Mouse (Mus musculus): ENCODE results near the gene Ankrd39.
A peak's percentile ranks its signal among the peaks of the same experiment; 100 is the strongest.

Gene Ankrd39

DNA sequence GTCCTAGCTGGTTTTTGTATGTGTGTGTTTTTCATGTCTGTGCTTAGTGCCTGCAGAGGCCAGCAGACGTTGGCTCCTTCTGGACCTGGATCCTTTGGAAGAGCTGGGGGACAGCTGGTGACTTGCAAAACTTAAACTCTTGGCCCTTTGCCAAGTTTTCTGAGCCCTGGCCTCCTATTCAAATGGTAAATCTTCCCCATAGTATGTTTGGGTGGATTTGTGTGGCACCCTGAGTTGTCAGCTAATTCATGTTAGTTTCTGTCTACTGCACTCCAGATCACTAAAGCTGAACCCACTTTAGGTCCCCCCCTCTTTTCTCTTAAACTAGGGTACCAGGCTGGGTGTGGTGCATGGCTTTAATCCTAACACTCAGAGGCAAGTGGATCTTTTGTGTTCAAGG lies 18.9 kb downstream of the Ankrd39 start:
- peak; percentile 88 for DNase-seq

DNA sequence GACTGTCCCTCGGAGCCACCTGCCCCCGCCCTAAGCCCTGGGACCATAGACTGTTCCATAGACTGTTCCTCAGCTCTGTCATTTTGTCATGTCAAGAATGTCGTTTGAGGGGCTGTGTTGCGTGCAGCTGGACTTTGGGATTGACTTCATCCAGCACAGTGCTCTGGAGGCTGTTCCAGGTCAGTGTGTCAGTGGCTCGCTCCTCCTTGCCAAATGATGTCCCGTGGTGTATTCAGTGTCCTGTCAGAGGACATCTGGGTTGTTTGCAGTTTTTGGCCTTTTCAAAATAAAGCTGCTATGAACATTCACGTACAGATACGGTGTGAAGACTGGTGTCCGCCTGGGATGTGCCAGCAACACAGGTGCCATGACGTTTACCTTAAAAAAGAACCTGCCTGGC lies 20.3 kb downstream of the Ankrd39 start:
- no peak for DNase-seq

DNA sequence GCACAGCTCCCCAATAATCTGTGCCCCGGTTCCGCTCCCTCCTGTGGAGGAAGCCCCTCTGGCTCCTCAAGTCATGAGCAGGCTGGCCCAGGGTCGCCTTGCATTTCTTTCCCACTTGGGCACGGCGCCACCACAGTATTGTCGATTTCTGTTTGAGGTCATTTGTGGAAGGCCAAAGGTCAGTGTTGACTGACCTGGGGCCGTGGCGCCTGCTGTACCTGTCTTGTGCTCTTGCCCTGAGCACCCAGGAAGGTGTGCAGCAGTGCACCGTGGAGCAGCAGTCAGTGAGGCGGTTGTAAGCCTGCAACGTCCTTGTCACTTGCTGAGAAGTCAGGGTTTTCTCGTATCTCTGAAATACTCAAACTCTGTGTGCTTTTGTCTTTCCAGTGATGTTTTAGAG lies 21.5 kb downstream of the Ankrd39 start:
- no peak for DNase-seq

DNA sequence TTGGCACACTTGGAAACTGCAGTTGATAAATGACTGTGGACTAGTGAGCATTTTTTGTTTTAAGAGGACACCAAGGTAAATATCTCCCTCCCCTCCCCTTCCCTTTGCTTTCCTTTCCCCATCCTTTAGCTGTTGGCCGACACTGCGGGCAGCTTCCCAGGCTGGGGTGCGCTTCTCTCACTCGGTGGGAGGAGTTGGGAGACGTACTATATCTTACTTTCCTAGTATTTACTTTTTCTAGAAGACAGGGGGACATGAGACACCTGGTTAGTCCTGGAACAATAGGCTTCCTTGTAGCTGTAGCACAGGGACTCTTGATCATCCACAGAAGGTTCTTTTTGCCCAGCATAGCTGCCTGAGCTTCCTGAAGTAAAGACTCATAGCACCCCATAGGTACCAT lies 23.2 kb downstream of the Ankrd39 start:
- DNase-seq: no peak

DNA sequence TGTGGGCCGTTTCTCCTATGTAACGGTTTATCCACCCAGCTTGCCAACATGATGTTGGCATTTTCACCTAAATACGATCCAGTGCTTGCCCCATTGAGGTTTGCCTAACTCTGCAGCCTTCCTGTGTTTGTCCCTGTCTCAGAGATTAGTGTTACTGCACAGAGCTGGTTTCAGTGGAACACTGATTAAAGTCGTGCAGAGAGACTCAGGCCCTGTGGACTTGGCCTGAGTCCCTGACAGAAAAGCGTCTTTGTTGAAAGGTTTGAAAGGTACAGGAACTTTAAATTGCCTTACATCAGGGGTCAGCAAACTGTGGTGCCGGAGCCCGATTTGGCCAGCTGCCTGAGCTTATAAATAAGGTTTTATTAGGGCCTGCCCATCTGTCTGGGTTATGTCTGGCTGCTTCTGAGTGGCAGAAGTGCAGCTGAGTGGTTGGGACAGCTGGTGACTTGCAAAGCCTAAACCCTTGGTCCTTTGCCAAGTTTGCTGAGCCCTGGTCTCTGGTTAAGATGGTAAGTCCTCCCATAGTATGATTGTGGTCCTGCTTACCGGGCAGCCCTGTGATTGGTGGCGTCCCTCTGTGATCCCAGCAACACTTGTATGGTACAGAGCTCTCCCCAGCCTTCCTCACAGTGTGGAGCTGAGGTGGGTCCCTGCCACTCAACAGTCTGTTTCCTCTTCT lies 23.8 kb downstream of the Ankrd39 start:
- peak; percentile 93 for DNase-seq

DNA sequence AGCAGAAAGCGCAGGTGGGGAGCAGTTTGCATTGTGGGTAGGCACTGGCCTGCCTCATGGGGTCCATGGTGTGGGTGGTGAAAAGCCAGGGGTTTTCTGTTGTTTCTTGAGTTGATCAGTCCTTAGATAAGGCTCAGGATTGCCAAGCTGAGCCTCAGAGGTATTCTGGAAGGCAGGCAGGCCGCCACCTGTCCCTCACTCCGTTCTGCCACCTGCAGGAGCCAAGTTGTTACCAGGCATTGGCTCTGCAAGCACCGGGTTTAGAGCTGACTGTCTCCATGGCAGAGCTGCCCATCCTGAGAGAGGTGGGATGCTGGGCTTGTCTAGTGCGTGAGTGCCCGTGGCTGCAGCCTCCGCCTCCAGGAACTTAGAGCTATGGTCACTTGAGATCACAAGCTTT lies 25.0 kb downstream of the Ankrd39 start:
- no peak for DNase-seq

DNA sequence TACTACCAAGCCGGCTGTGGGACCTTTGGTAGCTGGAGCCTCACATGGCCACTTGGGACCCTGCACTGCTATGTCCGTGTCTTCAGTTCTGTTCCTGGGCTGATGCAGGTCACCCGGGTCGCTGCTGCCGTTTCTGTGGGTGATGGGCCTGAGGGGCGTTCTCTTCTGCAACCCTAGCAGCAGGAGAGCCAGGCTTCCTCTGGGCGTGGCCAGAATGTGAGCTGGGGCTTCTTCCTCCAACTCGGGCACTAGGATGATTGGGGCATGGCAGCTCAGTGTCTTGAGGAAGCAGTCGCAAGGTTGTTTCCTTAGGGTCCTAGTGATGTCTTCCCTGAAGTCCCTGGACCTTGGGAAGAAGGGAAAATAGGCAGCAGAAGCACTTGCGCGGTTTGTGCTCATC lies 27.6 kb downstream of the Ankrd39 start:
- DNase-seq: no peak

DNA sequence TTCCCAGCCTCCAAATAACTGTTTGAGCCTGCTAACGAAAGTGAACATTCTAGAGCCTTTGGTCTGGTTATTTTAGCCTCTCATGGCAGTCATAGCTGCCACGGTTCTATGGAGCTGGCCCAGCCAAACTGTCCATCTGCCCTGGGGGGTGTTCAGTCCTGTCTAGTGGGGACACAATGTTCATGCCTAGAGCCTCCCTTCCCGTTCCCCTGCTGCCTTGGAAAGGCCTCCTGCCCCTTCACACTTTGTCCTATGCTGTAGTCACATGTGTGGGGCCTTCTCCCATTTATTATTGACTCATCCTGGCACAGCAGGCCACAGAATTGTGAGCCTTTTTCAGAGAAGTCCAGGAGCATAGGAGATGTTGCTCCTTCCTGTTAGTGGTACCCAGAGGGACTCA lies 29.0 kb downstream of the Ankrd39 start:
- DNase-seq: no peak

DNA sequence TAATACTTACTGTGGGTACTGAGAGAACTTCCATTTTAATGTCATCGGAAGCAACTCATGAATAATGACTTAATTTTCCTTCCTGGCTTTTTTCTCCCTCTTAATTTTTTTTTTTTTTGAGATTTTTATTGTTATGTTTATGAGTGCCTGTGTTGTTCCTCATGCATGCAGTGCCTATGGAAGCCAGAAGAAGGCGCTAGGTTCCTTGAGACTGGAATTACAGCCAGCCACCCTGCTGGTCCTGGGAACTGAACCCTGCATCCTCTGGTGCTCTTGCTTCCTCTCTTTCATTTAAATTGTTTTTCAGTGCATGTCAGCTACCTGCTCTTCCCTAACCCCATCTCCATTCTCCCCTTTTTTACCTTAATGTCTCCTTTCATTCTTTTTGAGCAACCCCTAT lies 33.5 kb downstream of the Ankrd39 start:
- peak; percentile 64 for DNase-seq

DNA sequence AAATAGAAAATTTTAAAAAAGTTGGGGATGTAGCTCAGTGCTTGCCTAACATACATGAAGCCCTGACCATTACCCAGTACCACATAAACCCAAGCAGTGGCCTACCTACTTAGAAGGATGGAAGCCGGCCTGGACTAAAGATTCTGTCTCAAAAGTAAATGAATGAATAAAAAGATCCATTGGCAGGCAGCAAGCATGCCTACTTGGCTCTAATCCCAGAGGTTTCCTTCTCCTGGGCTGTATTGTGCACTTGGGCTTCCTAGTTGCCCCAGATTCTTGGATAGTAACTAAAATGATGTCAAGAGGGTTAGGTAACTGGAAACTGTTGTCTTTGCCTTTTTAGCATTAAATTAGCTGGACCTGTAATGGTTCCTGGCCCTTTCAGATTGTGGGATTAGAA lies 33.9 kb downstream of the Ankrd39 start:
- no peak for DNase-seq

DNA sequence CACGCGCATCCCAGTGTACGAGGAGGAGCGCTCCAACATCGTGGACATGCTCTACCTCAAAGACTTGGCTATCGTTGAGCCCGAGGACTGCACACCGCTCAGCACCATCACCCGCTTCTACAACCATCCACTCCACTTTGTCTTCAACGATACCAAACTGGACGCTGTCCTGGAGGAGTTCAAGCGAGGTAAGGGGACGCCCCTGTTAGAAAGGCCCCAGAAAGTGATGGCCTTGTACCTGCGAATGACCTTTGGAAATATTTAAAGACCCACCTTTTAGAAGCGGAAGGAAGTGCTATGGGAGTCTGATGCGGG lies 34.3 kb downstream of the Ankrd39 start:
- no peak for DNase-seq

DNA sequence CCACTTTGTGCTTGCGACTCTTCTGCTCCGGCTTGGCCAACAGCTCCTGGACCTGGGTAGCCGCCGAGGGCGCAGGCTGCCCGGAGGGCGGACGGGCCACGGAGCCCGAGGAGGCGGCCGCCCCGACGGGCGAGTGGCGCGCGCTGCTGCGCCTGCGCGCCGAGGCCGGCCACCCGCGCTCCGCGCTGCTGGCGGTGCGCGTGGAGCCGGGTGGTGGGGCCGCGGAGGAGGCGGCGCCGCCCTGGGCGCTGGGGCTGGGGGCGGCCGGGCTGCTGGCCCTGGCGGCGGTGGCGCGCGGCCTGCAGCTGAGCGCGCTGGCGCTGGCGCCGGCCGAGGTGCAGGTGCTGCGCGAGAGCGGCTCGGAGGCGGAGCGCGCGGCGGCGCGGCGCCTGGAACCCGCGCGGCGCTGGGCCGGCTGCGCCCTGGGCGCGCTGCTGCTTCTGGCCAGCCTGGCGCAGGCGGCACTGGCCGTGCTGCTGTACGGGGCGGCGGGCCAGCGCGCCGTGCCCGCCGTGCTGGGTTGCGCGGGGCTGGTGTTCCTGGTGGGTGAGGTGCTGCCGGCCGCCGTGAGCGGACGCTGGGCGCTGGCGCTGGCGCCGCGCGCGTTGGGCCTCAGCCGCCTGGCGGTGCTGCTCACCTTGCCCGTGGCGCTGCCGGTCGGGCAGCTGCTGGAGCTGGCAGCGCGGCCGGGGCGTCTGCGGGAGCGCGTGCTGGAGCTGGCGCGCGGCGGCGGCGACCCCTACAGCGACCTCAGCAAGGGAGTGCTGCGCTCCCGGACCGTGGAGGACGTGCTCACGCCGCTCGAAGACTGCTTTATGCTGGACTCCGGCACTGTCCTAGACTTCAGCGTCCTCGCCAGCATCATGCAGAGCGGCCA lies 34.9 kb downstream of the Ankrd39 start:
- DNase-seq: peak; percentile 64

DNA sequence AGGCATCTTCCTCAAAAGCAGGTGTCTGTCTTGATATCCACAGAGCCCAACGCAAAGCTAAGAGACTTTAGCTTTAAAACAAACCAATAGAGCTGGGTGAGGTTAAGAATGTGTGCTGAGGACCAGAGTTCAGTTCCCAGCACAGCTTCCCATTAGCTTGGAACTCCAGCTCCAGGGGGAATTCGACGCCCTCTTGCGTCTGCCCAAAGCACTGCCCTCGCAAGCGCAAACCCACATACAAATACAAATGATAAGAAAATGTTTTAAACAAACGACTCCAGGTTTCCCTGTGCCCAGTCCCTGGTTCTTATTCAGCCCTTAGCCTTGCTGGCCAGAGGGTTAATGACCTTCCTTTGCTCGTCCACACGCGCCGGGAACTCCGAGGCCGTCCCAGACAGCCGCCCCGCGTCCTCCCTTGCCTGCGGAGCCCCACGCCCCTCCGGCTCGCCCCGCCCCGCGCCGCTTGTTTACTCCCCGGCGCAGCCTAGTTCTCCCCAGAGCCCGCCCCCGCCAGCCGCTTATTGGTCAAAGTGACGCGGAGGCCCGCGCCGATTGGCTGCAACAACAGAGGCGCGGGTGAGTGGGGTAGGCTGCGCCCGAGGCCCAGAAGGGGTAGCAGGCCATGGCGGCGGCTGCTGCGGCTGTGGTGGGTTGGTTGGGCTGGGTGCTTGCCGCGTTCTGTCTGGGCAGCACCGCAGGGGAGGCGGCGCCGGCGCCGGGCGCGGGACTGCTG lies 35.8 kb downstream of the Ankrd39 start, which contains the start of gene Cnnm3:
Gene Cnnm3, plus strand, starts transcription at position 579 of the 733 bp plus-strand sequence.
- DNase-seq: peak; percentile 99

DNA sequence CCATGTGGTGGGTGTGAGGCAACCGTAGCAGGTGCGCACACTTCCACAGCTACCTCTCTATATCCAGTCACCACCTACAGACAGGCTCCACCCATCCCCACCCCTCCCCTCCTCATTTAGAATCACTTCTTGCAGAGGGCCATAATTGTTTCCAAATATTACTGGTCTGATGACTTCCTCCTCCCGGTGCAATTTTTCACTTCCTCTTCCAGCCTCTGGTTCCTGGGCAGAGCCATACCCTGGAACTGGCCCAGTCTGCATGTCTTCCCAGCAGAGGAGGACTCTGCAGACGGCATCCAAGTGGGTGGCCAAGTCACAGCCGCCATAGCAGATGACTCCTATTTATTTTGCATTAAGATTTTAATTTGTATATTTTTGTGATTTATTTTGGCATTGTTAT lies 39.0 kb downstream of the Ankrd39 start:
- no peak for DNase-seq

DNA sequence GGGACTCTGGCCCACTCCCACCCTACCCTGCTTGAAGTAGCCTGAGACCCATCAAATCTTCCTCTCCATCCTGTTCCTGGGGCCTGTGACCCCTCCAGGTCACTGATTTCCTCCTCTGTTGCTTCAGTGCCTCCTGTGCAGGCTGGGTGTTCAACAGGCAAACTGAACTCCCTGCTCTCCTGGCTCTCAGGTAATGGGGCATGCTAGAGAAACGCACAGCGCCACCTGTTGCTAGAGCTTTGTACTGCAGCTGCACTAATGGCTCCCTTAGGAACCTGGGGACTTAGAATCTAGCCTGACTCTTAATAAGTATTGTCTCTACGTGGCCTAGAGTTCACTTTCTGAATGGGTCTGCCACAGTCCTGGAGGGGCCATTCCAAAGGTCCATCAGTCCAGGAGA lies 46.0 kb downstream of the Ankrd39 start:
- DNase-seq: peak; percentile 81

DNA sequence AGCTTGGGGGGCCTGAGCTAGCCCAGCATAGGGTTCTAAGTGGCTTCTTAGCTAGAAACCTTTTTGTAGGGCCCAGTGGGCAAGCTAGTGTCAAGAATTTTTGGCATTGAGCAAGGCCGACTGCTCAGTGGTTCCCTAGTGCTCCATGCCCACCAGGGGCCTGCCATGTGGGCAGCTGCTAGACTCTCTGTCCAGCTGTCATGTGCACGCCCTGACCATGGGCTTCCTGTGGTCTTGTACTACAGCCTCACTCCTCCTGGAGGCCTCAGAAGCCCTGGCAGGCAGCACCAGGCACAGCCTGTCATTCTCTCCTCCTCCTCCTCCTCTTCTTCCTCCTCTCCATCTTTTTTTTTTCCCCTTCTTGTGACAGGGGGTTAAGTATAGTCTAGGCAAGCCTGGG lies 49.9 kb downstream of the Ankrd39 start:
- no peak for DNase-seq

DNA sequence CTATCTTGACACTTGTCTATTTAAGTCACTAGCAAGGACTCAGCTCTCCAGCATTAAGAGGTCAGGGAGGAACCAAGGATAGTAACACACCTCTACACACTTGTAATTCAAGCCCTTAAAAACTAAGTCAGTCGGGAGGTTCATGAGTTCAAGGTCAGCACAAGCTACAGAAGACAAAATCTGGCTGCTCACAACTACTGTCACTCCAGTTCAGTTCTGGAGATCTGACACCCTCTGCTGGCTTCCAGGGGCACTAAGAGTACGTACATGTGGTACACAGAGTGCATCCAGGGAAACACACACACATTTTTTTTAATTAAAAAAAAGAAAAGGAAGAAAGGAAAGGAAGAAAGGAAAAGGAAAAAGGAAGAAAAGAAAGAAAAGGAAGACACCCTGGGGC lies 50.5 kb downstream of the Ankrd39 start:
- DNase-seq: peak; percentile 31

DNA sequence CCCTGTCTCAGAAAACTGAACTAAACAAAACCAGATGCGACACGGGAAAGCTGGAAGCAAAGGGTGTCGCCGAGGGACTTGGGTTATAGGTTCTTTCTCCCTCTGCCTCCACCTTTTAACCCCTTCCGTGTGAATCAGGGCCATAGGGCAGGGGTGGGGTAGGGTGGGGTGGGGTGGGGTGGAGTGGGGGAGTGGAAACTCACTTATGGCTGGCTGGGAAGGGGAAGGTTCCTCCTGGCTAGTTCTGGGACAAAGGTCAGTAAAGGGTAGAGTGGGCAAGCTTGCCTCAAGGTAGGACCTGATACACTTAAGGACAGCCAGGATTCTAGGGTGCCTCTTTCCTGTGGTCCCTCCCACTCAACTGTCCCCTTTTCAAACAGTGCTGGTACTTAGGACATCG lies 53.9 kb downstream of the Ankrd39 start:
- DNase-seq: no peak

DNA sequence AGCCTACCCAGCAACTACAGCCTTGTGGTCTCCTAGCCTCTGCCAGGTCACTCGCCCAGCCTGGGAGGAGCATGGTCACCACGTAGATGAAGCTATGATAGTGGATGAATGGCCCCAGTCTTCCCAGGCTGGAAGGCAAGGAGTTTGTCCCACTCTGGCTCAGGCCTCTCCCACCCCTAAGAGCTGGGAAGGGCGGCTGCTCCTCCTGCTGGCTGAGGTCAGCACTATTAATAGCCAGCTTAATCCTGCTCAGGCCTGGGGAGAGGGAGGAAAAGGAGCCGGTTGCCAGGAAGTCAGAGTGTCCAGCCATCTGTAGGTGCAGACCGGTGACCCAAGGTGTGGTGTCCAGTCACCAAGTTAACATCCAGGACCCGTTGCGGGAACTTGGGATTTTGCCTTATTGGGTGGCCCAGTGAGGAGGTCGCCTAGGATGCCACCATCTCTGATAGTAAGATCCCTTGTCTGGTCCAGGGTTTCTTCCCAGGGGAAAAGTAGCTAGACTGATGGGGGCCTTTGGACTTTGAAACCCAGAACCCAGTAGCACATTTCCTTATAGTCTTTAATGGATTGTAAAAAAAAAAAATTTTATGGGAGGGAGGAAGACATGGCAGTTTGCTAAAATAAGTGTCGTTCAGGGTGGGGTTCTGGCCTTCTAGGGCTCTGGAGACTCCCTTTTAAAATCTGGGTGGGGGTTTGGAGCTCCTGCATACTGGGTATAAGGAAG lies 54.7 kb downstream of the Ankrd39 start:
- peak; percentile 83 for DNase-seq

DNA sequence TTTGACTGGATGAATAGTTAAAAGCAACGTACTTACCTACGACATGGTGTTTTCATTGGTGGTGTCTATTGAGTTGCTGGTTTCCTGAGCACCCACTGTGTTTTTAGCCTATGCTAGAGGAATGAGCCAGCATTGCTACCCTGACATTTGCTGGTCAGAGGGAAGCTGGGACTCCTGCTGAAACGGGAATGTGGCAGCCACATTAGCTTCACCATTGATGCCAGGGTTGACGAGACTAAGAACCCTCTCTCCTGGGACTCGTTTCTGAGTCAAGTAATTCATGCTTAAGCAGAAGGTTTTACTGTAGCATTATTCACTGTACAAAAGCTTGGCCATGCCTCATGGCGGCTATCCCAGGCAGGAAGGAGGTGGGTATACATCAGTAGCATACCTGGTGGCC lies 57.6 kb downstream of the Ankrd39 start:
- no peak for DNase-seq

All from retina, postnatal 1 day (tissue).